Mouse (Mus musculus) liver, embryonic 15.5 days (tissue): ENCODE measurements at regions not wholly inside any gene's neighbourhood (a gene's known extent, or its start where the extent isn't known, plus 50 kb on each side); places are given as distances from the start of the nearest gene placed in this dataset.

ENCODE experiments used
- ATAC-seq: fragments of 200-750 bp; cut with Nextera tagmentation; 2 replicates; pipeline ENCODE4 v1.8.0; 2017; ENCODE audit warnings: moderate number of reproducible peaks, mild to moderate bottlenecking, moderate library complexity; ENCODE audit not compliant: insufficient read depth
- H3K27ac ChIP-seq: fragments of 300-500 bp; sonication (generic); replicated peaks from 2 replicates; pipeline ENCODE4 v1.5.1; 2015; ENCODE audit warnings: mild to moderate bottlenecking, inconsistent platforms
- H3K27me3 ChIP-seq: fragments of 300-500 bp; sonication (generic); 2 replicates; pipeline ENCODE4 v1.6.1; 2015; ENCODE audit warnings: mild to moderate bottlenecking, inconsistent platforms
- H3K36me3 ChIP-seq: fragments of 300-500 bp; sonication (generic); replicated peaks from 2 replicates; pipeline ENCODE4 v1.6.1; 2015; ENCODE audit warnings: moderate library complexity, mild to moderate bottlenecking, inconsistent platforms
- H3K4me1 ChIP-seq: fragments of 300-500 bp; sonication (generic); replicated peaks from 2 replicates; pipeline ENCODE4 v1.6.1; 2015; ENCODE audit warnings: inconsistent platforms
- H3K4me2 ChIP-seq: fragments of 300-500 bp; sonication (generic); 2 replicates; pipeline ENCODE4 v1.6.1; 2015; ENCODE audit warnings: moderate library complexity, mild to moderate bottlenecking, inconsistent platforms
- H3K4me3 ChIP-seq: fragments of 300-500 bp; sonication (generic); replicated peaks from 2 replicates; pipeline ENCODE4 v1.5.1; 2015; ENCODE audit warnings: mild to moderate bottlenecking, inconsistent platforms
- H3K9ac ChIP-seq: fragments of 300-500 bp; sonication (generic); 2 replicates; pipeline ENCODE4 v1.6.1; 2015; ENCODE audit warnings: moderate library complexity, mild to moderate bottlenecking, inconsistent platforms
- H3K9me3 ChIP-seq: fragments of 300-500 bp; sonication (generic); replicated peaks from 2 replicates; pipeline ENCODE4 v1.6.1; 2016; ENCODE audit warnings: inconsistent platforms
- WGBS: fragments of 180-500 bp; shearing (Covaris S2); methylation state at CpG from one replicate; pipeline ENCODE4 v1.1.7; 2015; ENCODE audit warnings: mixed read lengths; ENCODE audit not compliant: insufficient replicate concordance; 5-methylcytosine and 5-hydroxymethylcytosine counted together

DNA sequence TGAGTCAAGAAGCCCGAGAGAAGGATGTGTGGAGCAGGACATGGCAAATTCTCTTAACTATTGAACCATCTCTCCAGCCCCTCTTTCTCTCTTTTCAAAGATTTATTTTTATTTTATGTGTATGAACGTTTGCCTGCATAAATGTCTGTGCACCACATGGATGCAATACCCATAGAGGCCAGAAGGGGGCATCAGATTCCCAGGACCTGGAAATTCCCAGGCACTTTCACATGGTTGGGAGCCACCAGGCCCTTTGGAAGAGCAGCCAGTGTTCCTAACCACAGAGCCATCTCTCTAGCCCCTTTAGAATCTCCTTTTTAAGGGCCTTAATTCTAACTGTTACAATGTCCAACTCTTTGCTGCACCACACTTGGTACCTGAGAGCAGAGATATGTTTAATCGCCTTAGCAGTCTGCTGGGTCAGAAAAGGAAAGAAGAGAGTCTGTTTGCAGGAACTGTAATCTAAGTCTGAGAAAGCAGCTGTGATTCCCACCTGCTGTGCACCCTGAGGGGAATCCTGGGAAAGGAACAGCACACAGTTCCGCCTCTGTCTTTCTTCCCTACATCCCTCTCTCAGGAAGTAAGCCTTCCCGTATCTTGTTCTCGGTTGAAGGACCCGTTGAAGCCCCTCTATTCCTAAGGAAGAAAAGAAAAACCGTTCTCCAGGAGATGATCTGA lies 186.8 kb downstream of the Katnal1 start:
- Histone ChIP-seq H3K27ac (peak overlapping the region; percentile 64; the same call in 1 of the 2 replicates), H3K9ac (no peak overlapping the region), H3K4me1 (peaks cover 28% of the 10 kb centered on the region), H3K9me3 (no peaks in the 10 kb centered on the region), H3K36me3 (no peaks in the 10 kb centered on the region), H3K4me2 (no peak overlapping the region), H3K4me3 (no peak overlapping the region), H3K27me3 (no peaks in the 10 kb centered on the region)
- WGBS, result 76% methylated on average over 8 of the region's 8 CpGs
- no peak for ATAC-seq

DNA sequence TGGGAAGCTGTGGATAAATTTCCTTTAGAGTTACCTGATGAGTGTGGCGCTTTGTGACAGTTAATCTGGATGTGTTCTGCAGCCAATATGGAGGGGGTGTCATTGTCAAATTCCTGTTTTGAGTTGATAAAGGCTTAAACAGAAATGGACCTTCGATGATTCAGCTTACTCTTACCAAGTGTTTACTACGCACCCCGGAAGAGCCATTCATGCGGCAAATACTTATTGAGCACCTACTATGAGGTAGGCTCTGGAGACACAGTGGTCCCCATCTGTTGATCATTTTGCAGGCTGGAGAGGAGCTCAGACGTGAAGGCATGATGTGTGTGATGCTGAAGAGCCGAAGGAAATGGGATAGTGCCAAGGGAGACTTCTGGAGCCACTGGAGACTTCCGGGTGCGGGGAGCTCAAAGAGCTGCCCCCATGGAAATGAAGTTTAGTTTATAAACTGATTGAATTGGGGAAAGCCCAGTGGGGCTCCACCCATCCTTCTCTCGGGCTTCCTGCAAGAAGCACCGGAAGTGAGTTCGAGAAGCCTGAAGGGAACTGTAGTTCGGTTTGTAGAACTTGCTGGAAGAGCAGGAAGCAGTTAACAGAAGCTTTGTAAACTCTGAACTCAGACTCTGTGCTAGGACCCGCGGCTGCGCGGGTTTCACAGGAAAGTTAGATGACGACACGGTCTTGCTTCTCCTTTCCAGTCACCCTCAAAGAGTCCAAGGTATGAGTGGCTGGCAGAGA lies 187.7 kb downstream of the Katnal1 start:
- no peak overlapping the region for H3K9ac ChIP-seq
- H3K9me3 ChIP-seq, result no peaks in the 10 kb centered on the region
- WGBS, result 61% methylated on average over 19 of the region's 19 CpGs
- H3K4me1 ChIP-seq, result peaks cover 28% of the 10 kb centered on the region
- no peak for ATAC-seq
- no peaks in the 10 kb centered on the region for H3K27me3 ChIP-seq
- H3K4me2 ChIP-seq, result no peak overlapping the region; the same call in 1 of the 2 replicates
- no peak overlapping the region for H3K4me3 ChIP-seq
- no peaks in the 10 kb centered on the region for H3K36me3 ChIP-seq
- peak overlapping the region; percentile 64 for H3K27ac ChIP-seq

DNA sequence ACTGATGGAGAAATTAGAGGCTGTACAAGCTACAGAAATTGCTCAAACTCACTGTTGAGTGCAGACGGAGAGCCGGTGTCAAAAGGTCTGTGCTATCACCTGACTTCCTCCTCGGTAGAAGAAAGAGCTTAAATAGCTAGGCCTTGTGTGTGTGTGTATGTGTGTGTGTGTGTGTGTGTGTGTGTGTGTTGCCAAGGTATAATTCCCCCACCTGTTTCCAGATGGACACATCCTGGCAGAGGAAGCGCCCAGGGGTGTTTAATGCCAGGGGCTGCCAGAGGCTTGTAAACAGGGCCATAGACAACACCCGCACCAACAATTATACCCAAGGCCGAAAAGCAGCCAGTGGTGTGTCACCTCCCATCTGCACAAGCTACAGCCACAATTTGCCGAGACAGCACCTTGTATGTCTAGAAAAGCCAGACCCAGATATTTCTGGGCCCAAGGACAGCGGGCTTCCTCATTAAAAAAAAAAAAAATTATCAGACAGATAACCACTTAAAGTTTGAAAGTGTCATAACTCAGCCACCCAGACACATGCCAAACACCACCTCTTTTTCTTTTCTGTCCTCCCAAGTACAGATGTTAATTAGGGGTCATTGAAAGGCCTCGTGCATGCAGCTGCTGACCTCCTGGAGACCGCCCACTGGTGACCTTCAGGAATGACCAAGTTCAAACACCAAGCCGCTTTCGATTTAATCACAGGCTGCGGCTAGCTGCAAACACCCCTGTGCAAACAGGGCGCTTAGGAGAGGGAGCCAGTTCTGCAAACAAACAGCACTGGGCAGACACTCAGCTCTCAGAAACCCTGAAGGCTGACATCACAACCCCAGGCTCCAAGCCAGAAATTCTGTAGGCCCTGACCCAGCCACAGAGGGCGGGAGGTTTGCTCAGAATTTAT lies 188.0 kb upstream of the Ubl3 start:
- no peak overlapping the region for H3K9ac ChIP-seq
- no peak overlapping the region for H3K4me3 ChIP-seq
- peak; percentile 70 for ATAC-seq
- H3K27ac ChIP-seq, result peak overlapping the region; percentile 64
- H3K4me2 ChIP-seq, result no peak overlapping the region
- no peaks in the 10 kb centered on the region for H3K36me3 ChIP-seq
- 60% methylated on average over 15 of the region's 15 CpGs for WGBS
- no peaks in the 10 kb centered on the region for H3K9me3 ChIP-seq
- H3K27me3 ChIP-seq, result no peaks in the 10 kb centered on the region
- peaks cover 28% of the 10 kb centered on the region for H3K4me1 ChIP-seq

DNA sequence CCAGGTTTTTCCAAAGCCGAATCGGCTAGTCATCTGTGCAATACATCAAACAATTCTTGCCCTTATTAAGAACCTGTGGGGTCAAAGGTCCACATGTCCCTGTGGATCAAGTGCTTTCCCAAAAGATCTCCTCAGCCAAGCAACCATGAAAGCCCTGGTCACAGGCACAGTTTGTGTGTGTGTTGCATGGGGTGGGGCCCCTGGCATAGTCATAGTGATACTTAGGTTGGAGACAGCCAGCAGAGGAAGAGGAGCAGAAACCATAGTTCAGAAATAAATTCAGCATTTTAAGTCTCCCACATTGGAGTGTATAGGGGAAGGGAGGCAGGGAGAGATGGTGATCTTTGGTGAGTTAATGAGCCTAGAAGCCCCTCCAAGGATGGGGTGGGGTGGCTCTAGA lies 187.1 kb upstream of the Ubl3 start:
- Histone ChIP-seq H3K4me1 (peaks cover 28% of the 10 kb centered on the region), H3K4me3 (no peak overlapping the region), H3K36me3 (no peaks in the 10 kb centered on the region), H3K27ac (peak overlapping the region; percentile 64), H3K4me2 (no peak overlapping the region), H3K9ac (no peak overlapping the region), H3K27me3 (no peaks in the 10 kb centered on the region), H3K9me3 (no peaks in the 10 kb centered on the region)
- WGBS, result 76% methylated on average over 2 of the region's 2 CpGs
- ATAC-seq, result no peak

DNA sequence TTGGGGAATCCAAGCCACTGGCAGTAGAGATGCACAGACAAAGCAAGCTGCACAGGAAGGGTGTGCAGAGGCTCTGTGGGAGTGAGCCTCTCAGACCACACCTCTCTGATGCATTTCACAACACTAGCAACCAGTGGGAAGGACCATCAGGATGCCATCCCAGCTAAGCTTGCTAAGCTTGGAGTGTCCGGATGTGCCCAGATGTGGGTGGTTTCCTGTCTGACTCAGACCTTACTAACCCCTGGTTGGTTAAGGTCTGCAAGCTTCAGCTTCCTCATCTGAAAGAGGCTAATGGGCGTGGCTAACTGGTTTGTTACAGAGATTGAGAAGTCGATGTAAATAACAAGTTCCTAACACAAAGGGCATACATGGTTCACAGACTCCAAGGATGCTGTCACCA lies 186.6 kb upstream of the Ubl3 start:
- H3K4me1 ChIP-seq, result peaks cover 28% of the 10 kb centered on the region
- WGBS, result 10% methylated on average over 3 of the region's 3 CpGs
- no peak overlapping the region for H3K4me2 ChIP-seq
- peak; percentile 49 for ATAC-seq
- no peak overlapping the region for H3K4me3 ChIP-seq
- H3K9me3 ChIP-seq, result no peaks in the 10 kb centered on the region
- H3K36me3 ChIP-seq, result no peaks in the 10 kb centered on the region
- no peaks in the 10 kb centered on the region for H3K27me3 ChIP-seq
- H3K9ac ChIP-seq, result no peak overlapping the region
- H3K27ac ChIP-seq, result no peak overlapping the region

DNA sequence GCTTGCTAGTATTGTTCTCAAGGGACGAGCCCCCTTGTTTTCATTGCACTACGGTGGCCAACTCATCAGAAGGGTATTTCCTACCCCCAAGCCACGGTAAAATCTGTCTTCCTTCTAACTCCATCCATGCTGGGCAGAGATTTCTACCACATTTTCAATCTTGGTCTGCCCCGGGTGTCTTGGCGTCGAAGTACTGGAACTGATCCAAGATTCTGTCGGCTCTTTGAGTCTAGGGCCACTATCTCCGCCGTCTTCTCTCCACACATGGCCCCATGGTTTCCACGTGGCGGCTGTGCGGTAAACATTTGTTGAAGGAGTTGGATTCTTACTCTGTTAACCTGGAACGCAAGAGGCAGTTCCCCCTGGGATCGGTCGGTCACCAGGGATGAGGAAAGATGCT lies 177.0 kb upstream of the Ubl3 start:
- 69% methylated on average over 15 of the region's 15 CpGs for WGBS
- Histone ChIP-seq H3K4me3 (no peak overlapping the region), H3K9me3 (no peaks in the 10 kb centered on the region), H3K4me2 (no peak overlapping the region), H3K36me3 (no peaks in the 10 kb centered on the region), H3K27ac (no peak overlapping the region), H3K4me1 (peaks cover 2% of the 10 kb centered on the region; the same call in 1 of the 2 replicates), H3K9ac (no peak overlapping the region), H3K27me3 (no peaks in the 10 kb centered on the region)
- ATAC-seq, result no peak

DNA sequence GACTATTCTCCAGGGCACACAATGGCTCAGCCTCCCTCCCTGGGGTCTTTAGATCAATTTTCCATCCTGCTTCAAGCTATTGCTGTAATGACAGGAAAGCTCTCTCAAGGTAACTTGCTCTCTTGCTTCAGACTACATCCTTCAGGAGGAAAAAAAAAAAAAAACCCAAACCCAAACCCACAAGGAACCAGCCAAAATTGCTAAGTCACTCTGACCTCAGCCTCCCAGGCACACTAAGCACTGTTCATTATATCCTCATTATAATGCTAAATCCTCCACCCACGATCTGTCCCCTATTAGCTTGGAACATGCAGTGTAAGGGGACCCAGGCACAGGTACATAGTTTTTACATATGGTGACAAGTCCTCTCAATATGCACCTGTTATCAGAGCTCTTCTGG lies 175.9 kb upstream of the Ubl3 start:
- Histone ChIP-seq H3K27me3 (no peaks in the 10 kb centered on the region), H3K27ac (no peak overlapping the region), H3K9me3 (no peaks in the 10 kb centered on the region), H3K9ac (no peak overlapping the region), H3K4me1 (peaks cover 12% of the 10 kb centered on the region), H3K4me2 (no peak overlapping the region), H3K4me3 (no peak overlapping the region), H3K36me3 (no peaks in the 10 kb centered on the region)
- ATAC-seq, result no peak
- 17% methylated on average over 1 of the region's 1 CpGs for WGBS

DNA sequence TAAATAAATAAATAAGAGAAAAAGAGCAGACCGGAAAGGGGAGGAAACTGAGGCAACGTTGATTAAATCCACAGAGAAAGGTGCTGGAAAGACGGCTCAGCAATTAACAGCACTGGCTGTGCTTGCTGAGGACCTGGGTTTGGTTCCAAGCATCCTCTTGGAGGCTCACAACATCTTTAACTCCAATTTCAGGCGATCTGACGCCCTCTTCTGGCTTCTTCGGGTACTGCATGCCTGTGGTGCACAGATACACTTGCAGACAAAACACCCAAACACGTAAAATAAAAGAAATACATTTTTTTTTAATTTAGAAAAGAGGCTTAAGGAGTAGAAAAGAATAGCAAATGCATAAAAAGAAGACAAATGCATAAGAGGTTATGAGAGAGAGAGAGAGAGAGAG lies 173.9 kb upstream of the Ubl3 start:
- Histone ChIP-seq H3K9me3 (no peaks in the 10 kb centered on the region), H3K4me2 (no peak overlapping the region), H3K4me3 (no peak overlapping the region), H3K36me3 (no peaks in the 10 kb centered on the region), H3K27ac (no peak overlapping the region), H3K9ac (no peak overlapping the region), H3K4me1 (peaks cover 12% of the 10 kb centered on the region), H3K27me3 (no peaks in the 10 kb centered on the region)
- no peak for ATAC-seq
- WGBS, result 68% methylated on average over 7 of the region's 7 CpGs

DNA sequence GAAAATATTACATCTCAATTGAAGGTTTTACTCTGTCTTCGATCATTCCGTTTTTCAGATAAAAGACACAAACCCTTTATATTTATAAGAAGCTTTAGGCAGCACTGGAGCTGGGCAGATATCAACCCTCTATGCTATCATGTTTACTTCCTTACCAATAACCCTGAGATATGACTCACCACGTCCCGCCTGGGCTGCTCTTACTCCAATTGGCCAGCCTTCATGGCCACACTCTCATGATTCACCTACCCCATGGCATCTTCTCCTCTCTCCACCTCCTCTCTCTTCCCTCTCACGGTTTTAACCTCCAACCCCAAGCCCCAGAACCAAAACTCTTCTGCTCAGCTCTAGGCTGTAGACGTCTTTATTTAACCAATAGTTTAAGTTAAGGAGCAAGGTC lies 171.9 kb upstream of the Ubl3 start:
- Histone ChIP-seq H3K4me3 (no peak overlapping the region), H3K27me3 (no peaks in the 10 kb centered on the region), H3K4me1 (peaks cover 12% of the 10 kb centered on the region), H3K27ac (no peak overlapping the region), H3K9me3 (no peaks in the 10 kb centered on the region), H3K4me2 (no peak overlapping the region), H3K36me3 (no peaks in the 10 kb centered on the region), H3K9ac (no peak overlapping the region)
- WGBS, result 52% methylated on average over 6 of the region's 6 CpGs
- no peak; the same call in 1 of the 2 replicates for ATAC-seq

DNA sequence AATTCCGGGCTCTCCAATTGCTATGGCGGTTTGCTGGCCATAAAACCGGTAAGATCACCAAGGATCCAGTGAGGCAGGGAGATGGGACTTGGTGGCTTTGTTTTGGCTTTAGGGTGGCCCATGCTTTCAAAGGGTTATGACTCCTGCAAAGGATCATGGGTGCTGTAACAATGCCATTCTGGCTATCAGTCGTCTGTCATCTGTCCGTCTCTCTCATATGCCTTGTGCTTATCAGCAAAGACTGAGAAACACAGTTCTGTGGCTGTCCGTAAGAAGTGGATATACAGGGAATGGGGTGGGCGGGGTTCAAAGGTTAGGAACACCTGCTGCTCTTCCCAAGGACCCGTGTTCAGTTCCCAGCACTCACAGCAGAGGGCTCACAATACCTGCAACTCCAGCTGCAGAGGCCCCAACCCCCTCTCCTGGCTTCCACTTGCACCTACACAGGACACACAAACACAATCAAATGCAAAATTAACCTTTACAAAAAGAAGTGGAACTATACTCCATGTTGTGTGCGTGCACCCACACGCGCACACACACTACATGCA lies 171.2 kb upstream of the Ubl3 start:
- peaks cover 12% of the 10 kb centered on the region for H3K4me1 ChIP-seq
- H3K4me2 ChIP-seq, result no peak overlapping the region
- H3K27ac ChIP-seq, result no peak overlapping the region

DNA sequence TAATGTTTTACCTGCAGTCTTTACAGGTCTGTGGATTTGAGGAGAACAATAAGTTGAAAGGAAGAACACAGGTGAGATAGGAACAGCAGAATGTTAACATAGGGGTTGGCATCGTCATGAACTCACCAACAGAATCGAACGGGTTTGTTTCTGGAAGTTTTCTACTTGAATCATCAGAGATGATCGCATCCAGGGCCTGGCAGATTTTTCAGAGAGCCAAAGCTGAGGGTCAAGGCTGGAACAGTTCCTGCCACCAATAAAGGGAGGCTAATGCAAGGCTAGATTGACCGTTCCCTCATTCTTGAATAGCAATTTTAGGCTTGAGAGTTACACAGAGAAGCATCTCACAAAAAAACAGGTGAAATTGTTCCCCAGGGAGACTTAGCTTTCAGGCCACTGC lies 168.0 kb upstream of the Ubl3 start:
- Histone ChIP-seq H3K36me3 (no peaks in the 10 kb centered on the region), H3K4me1 (peaks cover 31% of the 10 kb centered on the region), H3K4me3 (no peak overlapping the region), H3K27ac (no peak overlapping the region), H3K9ac (no peak overlapping the region), H3K27me3 (no peaks in the 10 kb centered on the region), H3K9me3 (0 out of 2 replicates have a peak, but pooled peaks cover 8% of the 10 kb centered on the region), H3K4me2 (no peak overlapping the region)
- ATAC-seq, result no peak
- WGBS, result 76% methylated on average over 5 of the region's 5 CpGs

More for the DNA sequence above, 171.2 kb upstream of the Ubl3 start:
- Histone ChIP-seq H3K9me3 (no peaks in the 10 kb centered on the region), H3K9ac (no peak overlapping the region), H3K36me3 (no peaks in the 10 kb centered on the region), H3K4me3 (no peak overlapping the region), H3K27me3 (no peaks in the 10 kb centered on the region)
- ATAC-seq, result 0 out of 2 replicates have a peak, but pooled peaks have one; percentile 37
- 65% methylated on average over 11 of the region's 11 CpGs for WGBS
